Mouse (Mus musculus): ENCODE data around the gene Mmrn2. TPM values are rescaled to one million over a fixed set of nuclear protein-coding genes. Genes with fewer than 3 reads are reported as not detected.
"Not testable (repeated sequence)": the region's sequence is repeated elsewhere in the genome, so short reads cannot be mapped to it uniquely, and the experiment has no call there.

Gene Mmrn2
- total RNA-seq, 2 experiments from 2014 or later, result 8.9 to 12.6 TPM

- peak; percentile 86 for DNase-seq (ENCODE audit: low spot score)
Measured at GRCm38 (mm10) chr14:34401135-34401534, 25.9 kb downstream of the Mmrn2 start.

GRCm38 (mm10) chr14:34402871-34403270 lies 27.6 kb downstream of the Mmrn2 start:
- DNase-seq (ENCODE audit: low spot score), result no peak

GRCm38 (mm10) chr14:34403424-34403823 lies 28.2 kb downstream of the Mmrn2 start:
- DNase-seq (ENCODE audit: low spot score), result no peak

- no peak for DNase-seq (ENCODE audit: low spot score)
Measured at GRCm38 (mm10) chr14:34410716-34411115, 35.5 kb downstream of the Mmrn2 start.

DNA sequence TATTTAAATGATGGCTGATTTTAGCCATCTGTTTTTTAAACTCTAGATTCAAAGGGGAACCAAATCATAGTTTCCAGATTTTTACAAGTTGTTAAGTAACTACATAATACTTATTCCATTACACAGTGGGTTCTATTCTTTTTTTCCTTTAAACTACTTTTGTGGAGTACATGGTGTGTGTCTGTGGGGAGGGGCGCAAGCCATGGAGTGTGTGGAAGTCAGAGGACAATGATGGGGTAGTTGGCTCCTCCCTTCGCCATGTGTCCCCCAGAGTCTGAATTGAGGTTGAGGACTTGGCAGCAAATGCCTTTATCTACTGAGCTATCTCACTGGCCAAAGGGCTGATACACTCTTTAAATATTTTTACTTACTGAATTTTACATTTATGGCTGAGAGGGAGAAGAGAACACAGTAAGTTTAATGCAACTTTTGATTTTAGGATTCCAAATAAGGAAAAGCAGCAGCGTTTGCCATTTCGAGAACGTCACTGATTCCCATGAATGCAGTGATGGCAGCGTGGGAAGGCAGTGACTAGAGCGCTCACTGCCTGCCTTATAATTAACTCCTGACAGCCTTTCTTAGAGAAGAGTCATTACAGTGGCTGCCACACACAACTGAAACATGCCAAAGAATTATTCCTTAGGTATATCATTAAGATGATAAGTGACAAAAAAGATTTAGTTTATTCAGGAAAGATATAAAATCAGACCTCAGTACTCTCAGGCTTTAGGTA lies 37.1 kb downstream of the Mmrn2 start:
- DNase-seq (ENCODE audit: low spot score), result no peak

GRCm38 (mm10) chr14:34416946-34417345 lies 41.7 kb downstream of the Mmrn2 start:
- not testable (repeated sequence) for DNase-seq (ENCODE audit: low spot score)

DNA sequence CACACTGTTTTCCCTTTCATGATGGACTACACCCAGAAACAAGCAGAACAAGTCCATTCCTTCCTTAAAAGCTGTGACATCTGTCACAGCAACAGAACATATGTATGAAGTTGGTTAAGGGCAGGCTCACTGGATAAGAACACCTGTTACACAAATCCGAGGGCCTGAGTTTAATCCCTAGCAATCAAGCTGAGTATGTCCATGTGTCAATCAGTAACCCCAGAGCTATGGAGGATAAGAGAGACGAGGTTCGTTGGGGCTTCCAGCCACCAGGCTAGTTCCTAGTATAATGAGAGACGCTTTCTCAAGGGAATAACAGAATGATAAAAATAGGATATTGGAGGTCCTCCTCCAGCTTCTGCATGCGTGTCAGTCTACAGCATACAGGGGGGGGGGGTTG lies 42.2 kb downstream of the Mmrn2 start:
- no peak for DNase-seq (ENCODE audit: low spot score)

DNA sequence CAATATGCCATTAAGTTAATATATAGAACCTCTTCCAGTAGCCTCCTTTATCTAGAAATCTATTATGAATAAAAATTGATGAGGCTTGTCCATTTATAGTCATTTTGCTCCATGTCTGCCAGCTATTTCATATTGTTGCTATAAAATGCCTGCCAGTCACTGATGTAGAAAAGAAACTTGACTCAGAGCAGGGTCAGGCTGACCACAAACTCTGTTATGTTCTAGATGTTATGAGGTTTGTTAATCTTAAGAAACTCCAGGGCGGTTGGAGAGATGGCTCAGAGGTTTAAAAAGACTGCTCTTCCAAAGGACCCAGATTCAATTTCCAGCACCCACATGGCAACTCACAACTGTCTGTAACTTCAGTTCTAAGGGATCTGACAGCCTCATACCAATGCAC lies 45.8 kb downstream of the Mmrn2 start:
- DNase-seq (ENCODE audit: low spot score), result no peak

GRCm38 (mm10) chr14:34428274-34428673 lies 53.0 kb downstream of the Mmrn2 start:
- no peak for DNase-seq (ENCODE audit: low spot score)

GRCm38 (mm10) chr14:34429069-34429468 lies 53.8 kb downstream of the Mmrn2 start:
- no peak for DNase-seq (ENCODE audit: low spot score)

- peak; percentile 38 for DNase-seq (ENCODE audit: low spot score)
Measured at GRCm38 (mm10) chr14:34440526-34441066, 65.3 kb downstream of the Mmrn2 start.

DNA sequence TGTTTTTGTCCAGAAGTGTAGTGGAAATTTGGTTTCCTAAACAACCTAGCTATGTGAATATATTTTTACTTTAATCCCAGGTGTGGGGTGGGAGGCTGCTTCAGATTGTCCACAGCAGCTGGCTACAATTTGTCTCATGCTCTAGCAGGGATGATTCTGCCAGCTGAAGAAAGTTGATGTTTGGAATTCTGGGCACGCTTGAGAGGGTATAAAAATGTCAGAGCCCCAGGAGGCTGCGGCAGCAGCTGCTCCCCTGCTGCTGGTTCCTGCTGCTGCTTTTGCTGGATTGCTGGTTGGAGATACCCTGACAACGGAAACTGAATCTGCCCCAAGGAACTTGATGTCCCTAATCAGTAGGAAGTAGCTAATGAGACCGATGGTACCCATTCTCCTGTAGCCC lies 67.3 kb downstream of the Mmrn2 start:
- DNase-seq (ENCODE audit: low spot score), result no peak

DNA sequence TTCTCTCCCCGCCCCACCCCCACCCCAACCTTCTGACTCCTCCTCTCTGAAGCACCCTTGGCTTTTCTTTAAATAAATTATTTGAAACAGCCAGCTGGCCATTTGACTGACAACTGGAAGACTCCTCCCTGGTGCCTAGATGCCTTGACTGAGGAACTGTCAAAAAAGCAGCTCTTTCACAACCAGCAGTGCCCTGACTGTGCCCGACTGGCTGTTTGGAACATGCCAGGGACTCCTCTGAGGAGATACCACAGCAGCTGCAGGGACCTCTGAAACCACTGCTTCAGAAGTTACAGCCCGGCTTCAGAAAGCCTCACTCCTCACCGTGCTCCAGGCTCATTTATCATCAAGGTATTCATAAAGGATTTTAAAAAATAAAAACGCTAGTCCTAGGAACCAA lies 69.1 kb downstream of the Mmrn2 start:
- peak; percentile 28 for DNase-seq (ENCODE audit: low spot score)

GRCm38 (mm10) chr14:34444924-34445323 lies 69.7 kb downstream of the Mmrn2 start:
- no peak for DNase-seq (ENCODE audit: low spot score)

- no peak for DNase-seq (ENCODE audit: low spot score)
Measured at GRCm38 (mm10) chr14:34445348-34445747, 70.1 kb downstream of the Mmrn2 start.

DNA sequence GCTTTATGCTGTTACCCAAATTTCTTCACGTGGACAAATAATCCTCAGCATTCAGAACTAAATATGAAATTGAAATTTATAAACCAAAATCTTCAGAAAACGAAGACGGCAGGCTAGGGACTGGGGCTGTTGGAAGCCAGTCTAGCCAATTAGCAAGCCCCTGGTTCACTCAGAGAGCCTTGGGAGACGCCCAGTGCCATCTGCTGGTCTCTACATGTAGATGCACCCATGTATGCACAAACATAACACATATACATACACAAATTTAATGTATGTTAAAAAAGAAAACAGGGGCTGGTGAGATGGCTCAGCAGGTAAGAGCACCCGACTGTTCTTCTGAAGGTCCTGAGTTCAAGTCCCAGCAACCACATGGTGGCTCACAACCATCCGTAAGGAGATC lies 71.4 kb downstream of the Mmrn2 start:
- no peak for DNase-seq (ENCODE audit: low spot score)

GRCm38 (mm10) chr14:34447659-34448058 lies 72.4 kb downstream of the Mmrn2 start:
- no peak for DNase-seq (ENCODE audit: low spot score)

DNA sequence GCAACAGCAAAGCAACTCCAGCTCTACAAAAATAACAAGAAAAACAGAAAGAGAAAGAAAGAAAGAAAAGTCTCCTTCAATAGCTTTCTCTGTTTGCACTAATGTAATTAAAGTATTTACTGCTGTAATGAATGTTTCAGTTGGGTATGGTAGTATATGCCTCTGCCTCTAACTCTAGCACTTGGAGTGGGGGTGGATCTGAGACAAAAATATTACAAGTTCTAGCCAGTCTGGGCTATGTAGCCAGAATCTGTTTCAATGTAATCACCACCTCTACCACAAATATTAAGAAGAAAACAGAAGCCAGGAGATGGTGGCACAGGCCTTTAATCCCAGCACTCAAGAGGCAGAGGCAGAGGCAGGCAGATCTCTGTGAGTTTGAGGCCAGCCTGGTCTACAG lies 73.1 kb downstream of the Mmrn2 start:
- DNase-seq (ENCODE audit: low spot score), result no peak

- no peak for DNase-seq (ENCODE audit: low spot score)
Measured at GRCm38 (mm10) chr14:34449807-34450206, 74.5 kb downstream of the Mmrn2 start.

DNA sequence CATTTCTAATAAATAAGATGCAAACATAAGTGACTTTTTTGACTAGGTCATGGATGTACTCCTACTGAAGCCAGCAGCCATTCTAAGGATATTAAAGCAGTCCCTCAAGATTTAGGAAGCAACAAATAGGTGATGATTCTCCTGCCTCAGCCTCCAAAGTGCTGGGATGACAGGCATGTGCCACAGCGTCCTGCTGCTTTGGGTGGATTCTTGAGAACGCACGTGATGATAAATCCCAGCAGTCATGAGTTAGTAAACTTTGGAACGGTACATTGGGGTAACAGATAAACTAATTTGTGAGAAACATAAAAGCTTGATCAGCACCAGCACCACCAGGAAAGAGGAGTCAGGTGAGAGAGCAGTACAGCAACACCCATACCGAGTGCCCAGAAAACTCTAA lies 75.2 kb downstream of the Mmrn2 start:
- DNase-seq (ENCODE audit: low spot score), result no peak

DNA sequence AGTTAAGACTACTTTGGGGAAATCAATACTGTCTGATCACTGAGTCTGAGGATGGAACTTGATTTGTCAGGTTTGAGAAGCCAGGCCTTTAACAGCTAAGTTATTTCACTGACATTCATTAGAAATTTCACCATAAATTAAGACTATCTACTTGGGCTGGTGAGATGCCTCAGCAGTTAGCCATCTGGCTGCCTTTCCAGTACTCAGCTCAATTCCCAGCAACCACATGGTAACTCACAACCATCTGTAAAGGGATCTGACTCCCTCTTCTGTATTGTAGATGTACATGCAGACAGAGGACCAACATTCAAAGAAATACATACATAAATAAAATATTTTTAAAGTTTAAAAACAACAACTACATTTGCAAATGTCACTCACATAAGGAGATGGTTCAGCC lies 76.6 kb downstream of the Mmrn2 start:
- no peak for DNase-seq (ENCODE audit: low spot score)

- no peak for DNase-seq (ENCODE audit: low spot score)
Measured at GRCm38 (mm10) chr14:34453648-34454047, 78.4 kb downstream of the Mmrn2 start.
